Mouse (Mus musculus) myocyte (in vitro differentiated cells): ENCODE data around the gene Cfap206. TPM values are rescaled to one million over a fixed set of nuclear protein-coding genes. Genes with fewer than 3 reads are reported as not detected.

Experiments
- H3K27me3 ChIP-seq: one replicate; pipeline ENCODE4 v1.6.1; 2011; ENCODE audit not compliant: control insufficient read depth, insufficient read depth, insufficient read length
- H3K36me3 ChIP-seq: one replicate; pipeline ENCODE4 v1.6.1; 2011; ENCODE audit not compliant: control insufficient read depth, insufficient read depth
- H3K4me2 ChIP-seq: one replicate; pipeline ENCODE4 v1.6.1; 2011; ENCODE audit warnings: low read depth, control low read depth
- H3K4me3 ChIP-seq: one replicate; pipeline ENCODE4 v1.5.1; 2011; ENCODE audit warnings: mild to moderate bottlenecking, control low read depth, moderate library complexity
- H3K79me2 ChIP-seq: one replicate; pipeline ENCODE4 v1.6.1; 2011; ENCODE audit not compliant: control insufficient read depth, insufficient read depth
- H3ac ChIP-seq: one replicate; pipeline ENCODE4 v1.6.1; 2011; ENCODE audit not compliant: control insufficient read depth, insufficient read length
- CEBPB ChIP-seq: IDR thresholded peaks from 2 replicates; pipeline ENCODE4 v1.6.1; 2011; ENCODE audit warnings: mild to moderate bottlenecking, moderate library complexity; ENCODE audit not compliant: poor library complexity, insufficient read depth, severe bottlenecking
- E2F4 ChIP-seq: IDR thresholded peaks from one replicate; pipeline ENCODE4 v1.6.1; 2011; ENCODE audit warnings: mild to moderate bottlenecking, control low read depth, moderate library complexity; ENCODE audit not compliant: insufficient read depth
- MAX ChIP-seq: IDR thresholded peaks from one replicate; pipeline ENCODE4 v1.6.1; 2011; ENCODE audit warnings: low read depth, mild to moderate bottlenecking, control low read depth
- MYOD1 ChIP-seq, 3 experiments: IDR thresholded peaks; one replicate each; pipeline ENCODE4 v1.6.1; 2011; ENCODE audit warnings: control low read depth in 2 of 3, low read depth in 2 of 3, mild to moderate bottlenecking in 2 of 3, moderate library complexity in 1 of 3; ENCODE audit not compliant: insufficient read length in 2 of 3, control insufficient read depth in 1 of 3
- MYOG ChIP-seq, 3 experiments: IDR thresholded peaks; one replicate each; pipeline ENCODE4 v1.6.1; 2011; ENCODE audit warnings: control low read depth in 2 of 3, low read depth in 2 of 3, mild to moderate bottlenecking in 2 of 3; ENCODE audit not compliant: insufficient read length in 2 of 3, control insufficient read depth in 1 of 3, insufficient read depth in 1 of 3
- POLR2A ChIP-seq: IDR thresholded peaks from one replicate; pipeline ENCODE4 v1.6.1; 2011; ENCODE audit warnings: low read depth, mild to moderate bottlenecking, control low read depth, moderate library complexity; ENCODE audit not compliant: insufficient read length
- POLR2AphosphoS2 ChIP-seq: IDR thresholded peaks from one replicate; pipeline ENCODE4 v1.6.1; 2011; ENCODE audit warnings: low read depth, control low read depth; ENCODE audit not compliant: insufficient read length
- REST ChIP-seq: IDR thresholded peaks from one replicate; pipeline ENCODE4 v1.6.1; 2011; ENCODE audit warnings: mild to moderate bottlenecking, control low read depth, moderate library complexity; ENCODE audit not compliant: insufficient read depth, insufficient read length
- SRF ChIP-seq: IDR thresholded peaks from one replicate; pipeline ENCODE4 v1.6.1; 2011; ENCODE audit warnings: low read depth; ENCODE audit not compliant: control insufficient read depth, insufficient read length
- TCF12 ChIP-seq: IDR thresholded peaks from one replicate; pipeline ENCODE4 v1.6.1; 2011; ENCODE audit warnings: mild to moderate bottlenecking, control low read depth; ENCODE audit not compliant: poor library complexity, insufficient read depth, severe bottlenecking
- TCF3 ChIP-seq: IDR thresholded peaks from one replicate; pipeline ENCODE4 v1.6.1; 2011; ENCODE audit warnings: low read depth, control low read depth; ENCODE audit not compliant: insufficient read length
- USF1 ChIP-seq: IDR thresholded peaks from one replicate; pipeline ENCODE4 v1.6.1; 2011; ENCODE audit warnings: low read depth, mild to moderate bottlenecking, control low read depth, moderate library complexity
- polyA plus RNA-seq: library from polyadenylated mRNA; unstranded; fragments of >200 nt; fragmentation: generic; extraction: Trizol; gene quantifications from one replicate; pipeline ENCODE4 v1.2.1, GENCODE M21; 2012; ENCODE audit warnings: missing spikeins

The Cfap206 gene
- polyA plus RNA-seq, 1 experiment = 0.05 TPM

DNA sequence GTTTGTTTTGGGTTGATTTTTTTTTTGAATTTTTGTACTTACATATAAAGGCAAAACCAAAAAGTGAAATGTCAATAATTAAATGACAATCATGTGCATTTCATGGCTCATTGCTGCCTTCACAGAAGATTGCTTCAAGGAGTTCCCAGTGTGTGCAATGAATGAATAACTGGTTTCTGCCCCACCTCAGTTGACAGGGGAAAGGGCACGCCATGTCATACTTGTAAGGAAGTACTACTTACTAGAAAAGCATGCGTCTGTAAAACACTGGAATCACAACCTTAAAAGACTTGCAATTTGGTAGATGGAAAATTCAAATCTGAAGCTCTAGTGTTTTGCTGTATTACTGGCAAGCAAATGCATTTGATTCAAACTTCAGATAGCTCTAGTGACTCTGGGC, 71.0 kb downstream of the Cfap206 start:
- H3K4me3 ChIP-seq = no peak overlapping the region
- no peaks in the 10 kb centered on the region for H3K79me2 ChIP-seq
- H3K36me3 ChIP-seq = peaks cover 30% of the 10 kb centered on the region
- no peaks in the 10 kb centered on the region for H3K27me3 ChIP-seq
- H3ac ChIP-seq = no peak overlapping the region
- H3K4me2 ChIP-seq = no peak overlapping the region
- TF ChIP-seq POLR2AphosphoS2 (no peak), SRF (no peak), TCF3 (no peak), MAX (no peak), E2F4 (no peak), MYOD1 (IDR thresholded peaks at IDR 0.05; ENCODE audit: control insufficient read depth in 1 of 3, insufficient read length in 2 of 3, low read depth in 2 of 3) (no peak), TCF12 (no peak), POLR2A (no peak), MYOG (IDR thresholded peaks at IDR 0.05; ENCODE audit: control insufficient read depth in 1 of 3, insufficient read depth in 1 of 3, insufficient read length in 2 of 3, low read depth in 2 of 3) (no peak), CEBPB (no peak), REST (no peak), USF1 (no peak)

DNA sequence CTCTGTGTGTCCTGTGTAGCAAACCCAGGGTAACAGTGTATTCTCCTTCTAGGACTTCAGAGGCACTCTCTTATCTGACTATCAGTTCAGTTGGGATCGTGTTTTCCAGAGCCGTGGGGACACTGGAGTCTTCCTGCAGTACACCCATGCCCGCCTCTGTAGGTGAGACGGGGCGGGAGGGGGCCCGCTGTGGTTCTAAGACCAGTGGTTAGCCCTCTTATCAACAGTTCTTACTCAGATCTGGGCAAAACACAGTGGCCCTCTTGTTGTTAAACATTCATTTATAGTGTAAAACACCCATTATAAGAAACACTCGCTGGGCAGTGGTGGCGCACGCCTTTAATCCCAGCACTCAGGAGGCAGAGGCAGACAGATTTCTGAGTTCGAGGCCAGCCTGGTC, 73.9 kb downstream of the Cfap206 start:
- TF ChIP-seq USF1 = no peak
- no peak for TF ChIP-seq POLR2AphosphoS2
- TF ChIP-seq TCF3 = no peak
- TF ChIP-seq MYOD1 (IDR thresholded peaks at IDR 0.05; ENCODE audit: control insufficient read depth in 1 of 3, insufficient read length in 2 of 3, low read depth in 2 of 3) = no peak
- TF ChIP-seq SRF = no peak
- TF ChIP-seq REST = no peak
- no peak for TF ChIP-seq E2F4
- TF ChIP-seq CEBPB = no peak
- no peak overlapping the region for H3K4me2 ChIP-seq
- H3K36me3 ChIP-seq = peaks cover 25% of the 10 kb centered on the region
- H3K27me3 ChIP-seq = no peaks in the 10 kb centered on the region
- H3K4me3 ChIP-seq = no peak overlapping the region
- H3ac ChIP-seq = no peak overlapping the region
- no peaks in the 10 kb centered on the region for H3K79me2 ChIP-seq

GRCm38 (mm10) chr4:34653179-34653578, 76.8 kb downstream of the Cfap206 start:
- no peak for TF ChIP-seq TCF3
- TF ChIP-seq CEBPB = no peak
- no peak for TF ChIP-seq E2F4
- no peak for TF ChIP-seq MYOD1 (IDR thresholded peaks at IDR 0.05; ENCODE audit: control insufficient read depth in 1 of 3, insufficient read length in 2 of 3, low read depth in 2 of 3)
- TF ChIP-seq POLR2A = no peak
- no peak for TF ChIP-seq REST
- TF ChIP-seq TCF12 = no peak
- TF ChIP-seq SRF = no peak
- TF ChIP-seq USF1 = no peak
- no peak for TF ChIP-seq MYOG (IDR thresholded peaks at IDR 0.05; ENCODE audit: control insufficient read depth in 1 of 3, insufficient read depth in 1 of 3, insufficient read length in 2 of 3, low read depth in 2 of 3)
- no peak for TF ChIP-seq POLR2AphosphoS2
- TF ChIP-seq MAX = no peak
- Histone ChIP-seq H3K36me3 (peaks cover 16% of the 10 kb centered on the region), H3ac (no peak overlapping the region), H3K27me3 (no peaks in the 10 kb centered on the region), H3K4me2 (no peak overlapping the region), H3K4me3 (no peak overlapping the region), H3K79me2 (no peaks in the 10 kb centered on the region)

DNA sequence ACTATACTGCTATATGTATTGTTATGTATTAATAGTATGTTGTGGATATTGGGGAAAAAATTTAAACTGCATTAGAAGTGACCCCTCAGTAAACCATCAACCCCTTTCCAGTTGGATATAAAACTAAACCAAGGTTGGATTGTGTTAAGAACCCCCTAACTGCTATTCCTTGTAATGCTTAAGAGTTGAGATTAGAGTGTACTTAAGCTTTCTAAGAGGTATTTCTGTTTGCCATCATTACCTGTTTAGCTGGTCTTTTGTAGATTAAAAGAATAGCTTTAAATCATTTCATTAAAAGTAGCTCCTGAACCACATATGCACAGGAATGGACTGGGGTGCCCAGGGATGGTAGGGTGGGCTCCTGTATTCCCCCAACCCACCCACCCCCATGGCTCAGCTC, 85.2 kb downstream of the Cfap206 start:
- Histone ChIP-seq H3K79me2 (no peaks in the 10 kb centered on the region), H3K4me3 (no peak overlapping the region), H3K4me2 (no peak overlapping the region), H3ac (no peak overlapping the region), H3K27me3 (no peaks in the 10 kb centered on the region), H3K36me3 (peaks cover 26% of the 10 kb centered on the region)
- TF ChIP-seq CEBPB (no peak), POLR2AphosphoS2 (no peak), TCF3 (no peak), MYOD1 (IDR thresholded peaks at IDR 0.05; ENCODE audit: control insufficient read depth in 1 of 3, insufficient read length in 2 of 3, low read depth in 2 of 3) (no peak), MAX (no peak), SRF (no peak), REST (no peak), E2F4 (no peak), USF1 (no peak), POLR2A (no peak), MYOG (IDR thresholded peaks at IDR 0.05; ENCODE audit: control insufficient read depth in 1 of 3, insufficient read depth in 1 of 3, insufficient read length in 2 of 3, low read depth in 2 of 3) (no peak), TCF12 (no peak)
